Mouse (Mus musculus) liver, postnatal 0 days (tissue): ENCODE measurements around the gene Pafah1b3.

Source experiments
- CTCF ChIP-seq: sonication (generic); IDR thresholded peaks from 2 replicates; pipeline ENCODE4 v1.5.1; 2016; ENCODE audit warnings: antibody characterized with exemption, low read depth
- EP300 ChIP-seq: IDR thresholded peaks from 2 replicates; pipeline ENCODE4 v1.6.1; 2016; ENCODE audit warnings: antibody characterized with exemption, low read depth, mild to moderate bottlenecking

- TF ChIP-seq CTCF (no peak), EP300 (no peak)
Measured at GRCm38 (mm10) chr7:25309425-25309824, 11.6 kb upstream of the Pafah1b3 start.
